Mouse (Mus musculus): ENCODE results near the gene Vsig2. TPM values are rescaled to one million over a fixed set of nuclear protein-coding genes. Genes with fewer than 3 reads are reported as not detected.

Gene Vsig2
- 0.37 and 0.42 TPM in 2 replicates for polyA plus RNA-seq (2015; fragmentation: Nextera tagmentation; extraction: Ambion mirVana)

DNA sequence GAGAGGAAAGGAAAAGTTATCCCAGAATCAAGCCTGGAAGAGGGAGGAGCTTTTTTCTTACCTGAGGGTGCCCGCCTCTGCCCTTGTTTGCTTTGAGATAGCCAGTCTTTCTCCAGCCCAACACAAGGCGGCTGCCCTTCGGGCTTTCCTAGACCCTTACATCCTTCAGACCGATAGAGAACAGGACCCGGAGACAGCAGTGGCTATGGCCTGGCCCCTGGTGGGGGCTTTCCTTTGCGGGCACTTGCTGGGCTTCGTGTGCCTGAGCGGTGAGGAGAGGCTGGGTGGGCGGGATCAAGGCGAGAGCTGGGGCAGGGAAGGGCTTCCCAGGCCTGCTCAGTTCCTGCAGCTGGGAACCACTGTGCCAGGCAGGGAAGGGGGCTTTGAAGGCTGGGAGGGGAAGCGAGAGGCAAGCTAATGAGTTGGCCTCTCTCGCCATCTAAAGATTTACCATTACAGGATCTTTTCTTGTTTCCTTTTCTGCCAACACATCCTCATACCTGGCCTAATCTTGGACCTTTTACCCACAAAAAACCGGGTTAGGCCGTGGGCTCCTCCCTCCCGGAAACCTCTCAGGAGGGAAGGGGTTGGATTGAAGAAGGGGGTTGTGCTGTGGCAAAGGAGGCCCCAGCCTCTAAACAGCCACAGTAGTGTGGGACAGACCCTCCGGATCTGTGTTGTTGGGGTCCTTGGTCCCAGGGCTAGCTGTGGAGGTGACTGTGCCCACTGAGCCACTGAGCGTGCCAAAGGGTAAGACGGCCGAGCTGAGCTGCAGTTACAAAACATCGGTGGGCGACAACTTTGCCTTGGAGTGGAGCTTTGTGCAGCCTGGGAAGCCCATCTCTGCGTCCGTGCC, at the start of gene Vsig2:
Gene Vsig2 (plus strand): TSS at position 86 of the 856 bp plus-strand sequence.
- Histone ChIP-seq H3K27me3 (peaks cover 40% of the 10 kb centered on the region), H3K4me2 (replicated peaks) (no peak within 1 kb of the TSS), H3K36me3 (no peaks in the 10 kb centered on the region), H3K4me1 (replicated peaks) (peaks cover 5% of the 10 kb centered on the region), H3K9me3 (no peaks in the 10 kb centered on the region), H3K27ac (no peak within 1 kb of the TSS), H3K9ac (replicated peaks) (0 out of 2 replicates have a peak within 1 kb of the TSS, but pooled peaks have one; percentile 16), H3K4me3 (replicated peaks) (no peak within 1 kb of the TSS)
- peak; percentile 59; the same call in 1 of the 2 replicates for ATAC-seq
- 47% methylated on average over 23 of the region's 23 CpGs for WGBS

DNA sequence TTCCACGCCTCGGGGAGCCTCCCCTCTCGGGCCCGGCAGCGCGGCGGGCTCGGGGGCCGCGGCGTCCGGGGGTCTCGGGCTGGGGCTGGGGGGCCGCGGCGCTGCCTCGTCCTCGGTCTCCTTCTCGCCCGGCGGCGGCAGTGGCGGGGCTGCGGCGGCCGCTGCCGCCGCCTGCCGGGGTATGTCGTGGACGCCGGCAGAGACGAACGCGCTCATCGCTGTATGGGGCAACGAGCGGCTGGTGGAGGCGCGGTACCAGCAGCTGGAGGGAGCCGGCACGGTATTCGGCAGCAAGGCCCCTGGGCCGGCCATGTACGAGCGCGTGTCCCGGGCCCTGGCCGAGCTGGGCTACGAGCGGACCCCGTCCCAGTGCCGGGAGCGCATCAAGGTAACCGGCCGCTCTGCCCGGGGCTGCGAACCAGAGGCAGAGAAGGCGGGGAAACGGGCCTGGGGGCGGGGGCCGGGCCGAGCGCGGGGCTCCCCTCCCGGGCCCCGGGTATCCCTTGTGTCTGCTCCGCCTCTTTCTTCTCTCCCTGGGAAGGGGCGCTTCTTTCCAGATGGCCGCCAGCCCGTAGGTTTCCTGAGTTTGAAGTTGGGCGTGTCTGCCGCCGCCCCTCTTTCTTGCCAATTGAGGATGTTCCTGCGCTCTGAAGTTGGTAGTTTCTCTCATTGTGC, 49.5 kb upstream of the Vsig2 start:
- Histone ChIP-seq H3K36me3 (0 out of 2 replicates have a peak, but pooled peaks cover 12% of the 10 kb centered on the region), H3K27ac (peak overlapping the region; percentile 98), H3K9ac (replicated peaks) (peak overlapping the region; percentile 94), H3K27me3 (no peaks in the 10 kb centered on the region), H3K9me3 (no peaks in the 10 kb centered on the region), H3K4me2 (replicated peaks) (peak overlapping the region; percentile 76), H3K4me1 (replicated peaks) (peaks cover 29% of the 10 kb centered on the region), H3K4me3 (replicated peaks) (peak overlapping the region; percentile 98)
- peak; percentile 85 for ATAC-seq
- WGBS, result 0% methylated on average over 70 of the region's 75 CpGs

DNA sequence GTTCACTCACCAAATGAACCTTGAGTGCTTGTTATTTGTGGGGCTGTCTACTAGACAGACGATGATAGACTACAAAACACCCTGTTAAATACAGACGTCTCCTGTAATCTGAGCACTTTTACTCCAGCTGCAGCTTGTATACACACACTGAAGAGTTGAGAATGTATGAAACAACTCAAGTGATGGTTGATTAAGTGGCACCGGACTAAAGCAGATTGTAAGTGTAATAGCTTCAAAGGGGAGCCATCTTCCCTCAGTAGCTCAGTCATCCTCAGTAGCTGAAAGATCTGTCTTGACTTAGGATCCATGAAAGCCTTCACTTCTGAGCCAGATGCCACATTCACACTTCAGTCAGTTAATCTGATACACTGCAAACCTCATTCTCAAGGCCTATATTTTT, 43.3 kb upstream of the Vsig2 start:
- ATAC-seq, result no peak
- Histone ChIP-seq H3K4me3 (replicated peaks) (no peak overlapping the region), H3K36me3 (0 out of 2 replicates have a peak, but pooled peaks cover 12% of the 10 kb centered on the region), H3K4me1 (replicated peaks) (peaks cover 13% of the 10 kb centered on the region), H3K9me3 (no peaks in the 10 kb centered on the region), H3K27me3 (no peaks in the 10 kb centered on the region), H3K4me2 (replicated peaks) (no peak overlapping the region), H3K9ac (replicated peaks) (no peak overlapping the region), H3K27ac (no peak overlapping the region)
- 81% methylated on average over 3 of the region's 3 CpGs for WGBS

DNA sequence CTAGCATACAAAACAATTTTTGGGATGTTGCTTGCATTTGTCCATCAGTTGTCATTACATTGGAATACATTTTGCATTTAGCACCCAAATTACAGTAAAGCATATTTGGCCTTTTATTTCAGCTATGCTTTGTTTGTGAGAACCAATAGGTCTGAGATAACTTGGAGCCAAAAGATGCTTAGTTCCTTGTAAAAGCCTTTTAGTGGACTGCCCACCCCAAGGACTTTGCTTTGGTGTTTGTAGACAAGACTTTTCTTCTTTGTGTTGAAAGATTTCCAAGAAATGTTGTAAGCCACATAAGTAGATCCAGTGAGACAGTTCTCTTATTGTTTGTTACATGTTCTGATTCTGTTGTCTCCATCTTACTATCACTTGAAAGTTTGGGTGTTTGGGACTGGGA, 42.7 kb upstream of the Vsig2 start:
- Histone ChIP-seq H3K27ac (no peak overlapping the region), H3K36me3 (0 out of 2 replicates have a peak, but pooled peaks cover 12% of the 10 kb centered on the region), H3K9ac (replicated peaks) (no peak overlapping the region), H3K27me3 (no peaks in the 10 kb centered on the region), H3K4me1 (replicated peaks) (peaks cover 8% of the 10 kb centered on the region), H3K4me2 (replicated peaks) (no peak overlapping the region), H3K9me3 (no peaks in the 10 kb centered on the region), H3K4me3 (replicated peaks) (no peak overlapping the region)
- no peak for ATAC-seq

DNA sequence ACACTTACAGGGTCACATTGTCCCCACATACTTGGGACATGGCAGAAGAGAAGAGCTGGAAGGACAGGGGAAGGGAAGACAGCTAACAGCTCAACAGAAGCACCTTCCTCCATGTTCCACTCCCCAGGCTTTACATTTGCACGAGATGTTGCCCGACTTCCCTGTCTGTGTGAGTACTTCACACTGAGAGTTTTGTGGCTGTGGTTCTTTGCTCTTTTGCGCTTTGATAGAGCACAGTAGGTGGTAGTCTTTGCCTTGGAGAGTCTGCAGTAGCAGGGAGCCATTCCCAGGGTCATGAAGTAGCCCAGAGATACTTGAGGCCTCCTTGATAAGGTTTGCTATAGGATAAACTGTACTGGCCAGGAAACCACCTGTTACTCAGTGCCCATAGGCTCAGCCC, 38.9 kb upstream of the Vsig2 start:
- Histone ChIP-seq H3K9me3 (0 out of 2 replicates have a peak, but pooled peaks cover 3% of the 10 kb centered on the region), H3K27ac (no peak overlapping the region), H3K4me3 (replicated peaks) (no peak overlapping the region), H3K4me1 (replicated peaks) (no peaks in the 10 kb centered on the region), H3K4me2 (replicated peaks) (no peak overlapping the region), H3K9ac (replicated peaks) (no peak overlapping the region), H3K27me3 (no peaks in the 10 kb centered on the region), H3K36me3 (no peaks in the 10 kb centered on the region)
- ATAC-seq, result no peak
- 76% methylated on average over 3 of the region's 3 CpGs for WGBS

DNA sequence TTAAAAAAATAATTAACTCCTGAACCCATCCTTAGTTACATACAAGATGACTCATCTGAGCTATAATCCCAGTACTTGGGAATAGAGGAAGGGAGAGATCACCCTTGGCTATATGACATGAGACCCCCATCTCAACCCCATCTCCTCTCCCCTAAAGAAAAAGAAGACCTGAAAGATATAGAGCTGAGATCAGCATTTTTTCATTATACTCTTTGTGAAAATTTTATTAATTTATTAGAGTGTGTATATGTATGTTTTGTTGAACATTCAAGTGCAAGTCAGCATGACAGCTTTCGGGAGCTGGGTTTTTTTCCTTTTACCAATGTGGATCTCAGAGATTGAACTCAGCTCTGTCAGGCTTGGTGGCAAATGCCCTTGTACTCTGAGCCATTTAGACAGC, 37.9 kb upstream of the Vsig2 start:
- H3K27me3 ChIP-seq, result no peaks in the 10 kb centered on the region
- H3K4me2 ChIP-seq (replicated peaks), result no peak overlapping the region
- H3K9ac ChIP-seq (replicated peaks), result no peak overlapping the region
- H3K4me3 ChIP-seq (replicated peaks), result no peak overlapping the region
- no peak for ATAC-seq
- H3K36me3 ChIP-seq, result no peaks in the 10 kb centered on the region
- no peaks in the 10 kb centered on the region for H3K4me1 ChIP-seq (replicated peaks)
- 0 out of 2 replicates have a peak, but pooled peaks cover 3% of the 10 kb centered on the region for H3K9me3 ChIP-seq
- WGBS, result 97% methylated on average over 1 of the region's 1 CpGs
- no peak overlapping the region for H3K27ac ChIP-seq

DNA sequence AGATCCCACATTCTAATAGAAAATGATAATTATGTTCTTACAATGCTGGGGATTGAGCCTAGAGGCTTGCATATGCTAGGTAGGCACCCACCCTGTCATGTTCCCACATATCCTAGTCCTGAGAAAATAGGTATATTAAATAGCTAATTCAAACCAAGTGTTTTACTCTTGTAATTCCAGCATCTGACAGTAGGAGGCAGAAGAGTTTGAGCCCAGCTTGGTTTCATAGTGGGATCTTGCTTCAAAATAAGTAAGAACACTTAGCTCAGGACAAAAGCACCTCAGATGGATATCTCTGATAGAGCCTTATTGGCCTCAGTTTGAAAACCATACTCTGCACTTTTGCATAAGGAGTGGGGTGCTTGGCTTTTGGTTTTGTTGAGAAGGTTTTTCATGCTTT, 34.7 kb upstream of the Vsig2 start:
- no peak for ATAC-seq
- no peak overlapping the region for H3K4me3 ChIP-seq (replicated peaks)

DNA sequence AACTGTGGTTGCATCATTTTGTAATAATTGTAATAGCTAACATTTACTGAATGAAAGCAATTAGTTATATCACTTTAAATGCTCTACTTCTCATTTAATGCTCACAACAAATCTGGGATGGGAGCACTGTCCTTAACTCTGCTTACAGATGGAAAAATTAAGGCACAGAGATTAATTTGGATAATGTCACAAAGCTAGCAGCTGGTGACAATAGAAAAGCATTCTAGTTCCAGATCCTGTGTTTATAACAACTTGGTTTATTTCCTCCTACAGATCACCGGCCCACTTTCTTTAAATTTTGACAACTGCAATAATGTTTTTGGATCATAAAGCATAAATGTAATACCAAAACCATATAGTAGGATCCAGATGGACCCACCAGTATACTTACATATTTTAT, 33.0 kb upstream of the Vsig2 start:
- H3K4me1 ChIP-seq (replicated peaks), result no peaks in the 10 kb centered on the region
- H3K36me3 ChIP-seq, result no peaks in the 10 kb centered on the region
- H3K27ac ChIP-seq, result no peak overlapping the region
- no peak overlapping the region for H3K4me2 ChIP-seq (replicated peaks)
- H3K9me3 ChIP-seq, result 0 out of 2 replicates have a peak, but pooled peaks cover 3% of the 10 kb centered on the region
- no peak overlapping the region for H3K9ac ChIP-seq (replicated peaks)
- no peaks in the 10 kb centered on the region for H3K27me3 ChIP-seq
- ATAC-seq, result no peak
- WGBS, result 93% methylated on average over 1 of the region's 1 CpGs
- H3K4me3 ChIP-seq (replicated peaks), result no peak overlapping the region

More for the DNA sequence above, 34.7 kb upstream of the Vsig2 start:
- H3K27me3 ChIP-seq, result no peaks in the 10 kb centered on the region
- H3K36me3 ChIP-seq, result no peaks in the 10 kb centered on the region
- no peak overlapping the region for H3K4me2 ChIP-seq (replicated peaks)
- H3K27ac ChIP-seq, result no peak overlapping the region
- no peak overlapping the region for H3K9ac ChIP-seq (replicated peaks)
- no peaks in the 10 kb centered on the region for H3K4me1 ChIP-seq (replicated peaks)
- 0 out of 2 replicates have a peak, but pooled peaks cover 3% of the 10 kb centered on the region for H3K9me3 ChIP-seq

DNA sequence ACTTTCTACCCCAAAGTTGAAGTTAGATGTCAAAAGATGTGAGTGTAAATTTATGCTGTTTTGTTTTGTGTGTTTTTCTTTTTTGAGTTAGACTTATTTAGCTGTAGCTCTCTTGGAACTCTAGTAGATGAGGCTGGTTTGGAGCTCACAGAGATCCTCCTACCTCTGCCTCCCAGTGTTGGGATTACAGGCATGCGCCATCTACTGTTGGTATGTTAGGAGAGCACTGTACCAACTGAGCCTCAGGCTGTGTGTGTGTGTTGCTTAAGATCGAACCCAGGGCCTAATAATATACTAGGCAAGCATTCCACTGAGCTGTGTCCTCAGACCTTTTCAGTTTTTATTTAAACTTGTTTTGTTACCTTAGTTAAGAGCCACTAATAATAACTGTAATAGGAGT, 27.0 kb upstream of the Vsig2 start:
- no peak overlapping the region for H3K4me3 ChIP-seq (replicated peaks)
- 0 out of 2 replicates have a peak, but pooled peaks cover 2% of the 10 kb centered on the region for H3K4me1 ChIP-seq (replicated peaks)
- H3K9ac ChIP-seq (replicated peaks), result no peak overlapping the region
- H3K9me3 ChIP-seq, result no peaks in the 10 kb centered on the region
- WGBS, result 94% methylated on average over 2 of the region's 2 CpGs
- H3K27ac ChIP-seq, result no peak overlapping the region
- H3K4me2 ChIP-seq (replicated peaks), result no peak overlapping the region
- H3K27me3 ChIP-seq, result no peaks in the 10 kb centered on the region
- no peak for ATAC-seq
- H3K36me3 ChIP-seq, result no peaks in the 10 kb centered on the region

DNA sequence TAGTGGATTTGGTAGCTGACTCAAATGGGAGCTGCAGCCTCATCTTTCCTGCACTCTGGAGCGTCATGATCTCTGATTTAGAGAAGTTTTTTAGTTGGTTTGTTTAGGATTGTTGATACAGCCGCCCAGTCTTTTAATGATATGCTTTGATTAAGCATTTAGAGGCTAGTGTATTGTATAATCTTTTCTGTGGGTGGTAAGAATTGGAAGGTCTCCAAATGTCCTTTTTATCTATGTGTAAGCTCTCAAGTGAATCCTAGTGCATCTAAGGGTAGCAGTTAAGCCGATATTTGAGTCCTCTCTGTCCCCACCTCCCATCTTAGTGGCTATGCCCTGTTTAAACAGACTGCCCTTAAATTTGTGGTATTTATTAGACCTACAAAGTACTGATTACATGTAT, 24.6 kb upstream of the Vsig2 start:
- peaks cover 8% of the 10 kb centered on the region for H3K36me3 ChIP-seq
- H3K27me3 ChIP-seq, result no peaks in the 10 kb centered on the region
- H3K9me3 ChIP-seq, result no peaks in the 10 kb centered on the region
- no peak overlapping the region for H3K4me2 ChIP-seq (replicated peaks)
- no peak overlapping the region for H3K4me3 ChIP-seq (replicated peaks)
- no peak overlapping the region for H3K27ac ChIP-seq
- 79% methylated on average over 3 of the region's 3 CpGs for WGBS
- 0 out of 2 replicates have a peak, but pooled peaks cover 2% of the 10 kb centered on the region for H3K4me1 ChIP-seq (replicated peaks)
- no peak overlapping the region for H3K9ac ChIP-seq (replicated peaks)
- no peak for ATAC-seq

DNA sequence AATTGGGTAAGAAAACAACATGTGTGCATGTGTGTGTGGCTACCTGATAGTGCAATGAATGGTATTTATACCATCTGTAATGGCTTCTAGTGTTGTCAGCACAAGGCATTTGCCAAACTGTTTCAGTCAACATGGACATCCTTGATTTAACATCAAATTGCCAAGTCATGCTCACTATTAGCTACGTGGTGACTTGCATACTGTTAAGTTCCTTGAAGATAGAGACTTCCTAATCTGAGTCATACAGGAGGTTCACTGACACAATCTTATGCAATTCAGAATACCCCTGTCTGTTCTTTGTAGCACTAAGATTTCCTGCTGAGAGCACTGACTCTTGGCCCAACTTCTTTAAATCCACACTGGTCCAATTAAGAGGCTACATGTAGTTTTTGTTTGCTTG, 21.6 kb upstream of the Vsig2 start:
- 74% methylated on average over 1 of the region's 1 CpGs for WGBS
- Histone ChIP-seq H3K9ac (replicated peaks) (no peak overlapping the region), H3K4me2 (replicated peaks) (no peak overlapping the region), H3K4me3 (replicated peaks) (no peak overlapping the region), H3K27me3 (no peaks in the 10 kb centered on the region), H3K36me3 (peaks cover 31% of the 10 kb centered on the region), H3K9me3 (no peaks in the 10 kb centered on the region), H3K4me1 (replicated peaks) (0 out of 2 replicates have a peak, but pooled peaks cover 2% of the 10 kb centered on the region), H3K27ac (no peak overlapping the region)
- no peak for ATAC-seq

DNA sequence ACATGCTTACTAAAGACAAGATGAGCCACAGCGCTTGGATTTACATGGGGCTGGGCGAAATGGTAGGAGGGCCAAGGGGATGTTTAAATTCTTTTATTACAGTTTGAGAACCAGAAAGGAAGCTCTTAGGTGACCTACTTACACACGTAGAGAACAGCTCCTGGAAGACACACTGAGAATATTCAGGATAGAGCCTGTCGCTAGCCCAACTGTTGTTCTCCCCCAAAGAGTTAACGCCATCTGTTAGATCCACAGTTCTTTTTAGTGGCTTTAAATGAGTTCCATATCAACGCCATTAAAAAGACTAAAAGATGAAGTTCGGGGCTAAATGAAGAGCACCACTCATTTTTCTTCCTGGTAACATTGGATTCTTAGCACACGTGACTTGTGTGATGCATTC, 20.1 kb upstream of the Vsig2 start:
- Histone ChIP-seq H3K4me1 (replicated peaks) (0 out of 2 replicates have a peak, but pooled peaks cover 2% of the 10 kb centered on the region), H3K4me2 (replicated peaks) (no peak overlapping the region), H3K9ac (replicated peaks) (no peak overlapping the region), H3K36me3 (peaks cover 41% of the 10 kb centered on the region), H3K4me3 (replicated peaks) (no peak overlapping the region), H3K27ac (no peak overlapping the region), H3K9me3 (no peaks in the 10 kb centered on the region), H3K27me3 (no peaks in the 10 kb centered on the region)
- 95% methylated on average over 8 of the region's 8 CpGs for WGBS
- no peak for ATAC-seq
